Mouse (Mus musculus) cerebellum, postnatal 10 days (tissue): Measurements from ENCODE around the gene Rnls.
"Not testable (repeated sequence)": the region's sequence is repeated elsewhere in the genome, so short reads cannot be mapped to it uniquely, and the experiment has no call there.

Experiments used
- DNase-seq, 2 experiments: peaks; one replicate each; pipeline ENCODE4 v3.0.0; 2021; ENCODE audit warnings: mixed read lengths in 2 of 2

Rnls gene

GRCm38 (mm10) chr19:33391651-33392382 lies at the start of gene Rnls:
Rnls (minus strand) TSS chr19:33392295.
- DNase-seq = peak; percentile 88 to 92

GRCm38 (mm10) chr19:33429457-33429856 lies 37.4 kb upstream of the Rnls start:
- no peak for DNase-seq

- not testable (repeated sequence) for DNase-seq
Observed at GRCm38 (mm10) chr19:33419368-33419767, 27.3 kb upstream of the Rnls start.

GRCm38 (mm10) chr19:33380825-33381224 lies 11.3 kb downstream of the Rnls start:
- no peak for DNase-seq

- peak in 1 of 2 experiments; percentile 70 for DNase-seq
Observed at GRCm38 (mm10) chr19:33380386-33380785, 11.7 kb downstream of the Rnls start.

- DNase-seq = no peak
Observed at GRCm38 (mm10) chr19:33368808-33369207, 23.3 kb downstream of the Rnls start.

- DNase-seq = peak; percentile 89
Observed at GRCm38 (mm10) chr19:33366661-33367060, 25.4 kb downstream of the Rnls start.

- no peak for DNase-seq
Observed at GRCm38 (mm10) chr19:33357019-33357418, 35.1 kb downstream of the Rnls start.

- DNase-seq = no peak
Observed at GRCm38 (mm10) chr19:33340119-33340518, 52.0 kb downstream of the Rnls start.

GRCm38 (mm10) chr19:33326706-33327641 lies 65.1 kb downstream of the Rnls start:
- DNase-seq = no peak

- no peak for DNase-seq
Observed at GRCm38 (mm10) chr19:33318785-33319184, 73.3 kb downstream of the Rnls start.

- no peak for DNase-seq
Observed at GRCm38 (mm10) chr19:33317130-33317529, 75.0 kb downstream of the Rnls start.

GRCm38 (mm10) chr19:33299726-33300292 lies 92.3 kb downstream of the Rnls start:
- DNase-seq = no peak

GRCm38 (mm10) chr19:33296338-33296737 lies 95.8 kb downstream of the Rnls start:
- DNase-seq = no peak

- no peak for DNase-seq
Observed at GRCm38 (mm10) chr19:33282985-33283384, 109.1 kb downstream of the Rnls start.

- no peak for DNase-seq
Observed at GRCm38 (mm10) chr19:33276421-33276820, 115.7 kb downstream of the Rnls start.

GRCm38 (mm10) chr19:33273676-33274075 lies 118.4 kb downstream of the Rnls start:
- no peak for DNase-seq

- no peak for DNase-seq
Observed at GRCm38 (mm10) chr19:33271571-33271970, 120.5 kb downstream of the Rnls start.

GRCm38 (mm10) chr19:33270231-33270630 lies 121.9 kb downstream of the Rnls start:
- DNase-seq = no peak

- DNase-seq = peak; percentile 11 to 21
Observed at GRCm38 (mm10) chr19:33268044-33268443, 124.1 kb downstream of the Rnls start.

- DNase-seq = no peak
Observed at GRCm38 (mm10) chr19:33265245-33265644, 126.8 kb downstream of the Rnls start.

- DNase-seq = no peak
Observed at GRCm38 (mm10) chr19:33264224-33264993, 127.7 kb downstream of the Rnls start.

GRCm38 (mm10) chr19:33262421-33262820 lies 129.7 kb downstream of the Rnls start:
- DNase-seq = no peak
